Mouse (Mus musculus) cerebellum, adult 9-11 months (tissue): ENCODE measurements around the gene Syt13.

Source experiments
- DNase-seq: peaks from one replicate; pipeline ENCODE4 v3.0.0; 2022

Syt13 gene

GRCm38 (mm10) chr2:92914933-92915553 lies at the start of gene Syt13:
TSS of gene Syt13 (plus strand) at chr2:92915098.
- DNase-seq = peak; percentile 88

- no peak for DNase-seq
These were observed 48.3 kb upstream of the Syt13 start for GRCm38 (mm10) chr2:92866616-92867015.

- no peak for DNase-seq
These were observed 44.6 kb upstream of the Syt13 start for GRCm38 (mm10) chr2:92870139-92870836.

- DNase-seq = no peak
These were observed 43.7 kb upstream of the Syt13 start for GRCm38 (mm10) chr2:92871093-92871686.

- no peak for DNase-seq
These were observed 42.2 kb upstream of the Syt13 start for GRCm38 (mm10) chr2:92872652-92873051.

GRCm38 (mm10) chr2:92874592-92874991 lies 40.3 kb upstream of the Syt13 start:
- no peak for DNase-seq

GRCm38 (mm10) chr2:92877488-92877887 lies 37.4 kb upstream of the Syt13 start:
- no peak for DNase-seq

- peak; percentile 50 for DNase-seq
These were observed 31.6 kb upstream of the Syt13 start for GRCm38 (mm10) chr2:92883039-92883911.

GRCm38 (mm10) chr2:92883912-92884243 lies 31.0 kb upstream of the Syt13 start:
- no peak for DNase-seq

- DNase-seq = no peak
These were observed 29.9 kb upstream of the Syt13 start for GRCm38 (mm10) chr2:92884976-92885375.

- no peak for DNase-seq
These were observed 28.0 kb upstream of the Syt13 start for GRCm38 (mm10) chr2:92886862-92887261.

GRCm38 (mm10) chr2:92892524-92892923 lies 22.4 kb upstream of the Syt13 start:
- no peak for DNase-seq

GRCm38 (mm10) chr2:92903650-92904049 lies 11.2 kb upstream of the Syt13 start:
- no peak for DNase-seq

GRCm38 (mm10) chr2:92904307-92904859 lies 10.5 kb upstream of the Syt13 start:
- DNase-seq = peak; percentile 36

- peak; percentile 43 for DNase-seq
These were observed 4.5 kb upstream of the Syt13 start for GRCm38 (mm10) chr2:92910371-92910770.

- DNase-seq = no peak
These were observed 2.6 kb upstream of the Syt13 start for GRCm38 (mm10) chr2:92912312-92912711.

GRCm38 (mm10) chr2:92913295-92913694 lies 1.6 kb upstream of the Syt13 start:
- peak; percentile 27 for DNase-seq

- peak; percentile 72 for DNase-seq
These were observed 1.0 kb downstream of the Syt13 start for GRCm38 (mm10) chr2:92915659-92916631.

- DNase-seq = no peak
These were observed 2.7 kb downstream of the Syt13 start for GRCm38 (mm10) chr2:92917405-92918142.

- DNase-seq = no peak
These were observed 5.8 kb downstream of the Syt13 start for GRCm38 (mm10) chr2:92920709-92921108.

GRCm38 (mm10) chr2:92924677-92925259 lies 9.9 kb downstream of the Syt13 start:
- DNase-seq = no peak
